Mouse (Mus musculus) embryonic fibroblast, embryonic 13.5 days (primary cell): ENCODE data around the gene Kdm7a.

Experiments
- CTCF ChIP-seq: IDR thresholded peaks from 2 replicates; pipeline ENCODE4 v1.5.1; 2011; ENCODE audit warnings: mild to moderate bottlenecking, control low read depth, low read length, moderate library complexity, borderline replicate concordance; ENCODE audit not compliant: insufficient read depth
- POLR2A ChIP-seq: IDR thresholded peaks from 2 replicates; pipeline ENCODE4 v1.6.1; 2011; ENCODE audit warnings: low read depth, mild to moderate bottlenecking, control low read depth, low read length, moderate library complexity

DNA sequence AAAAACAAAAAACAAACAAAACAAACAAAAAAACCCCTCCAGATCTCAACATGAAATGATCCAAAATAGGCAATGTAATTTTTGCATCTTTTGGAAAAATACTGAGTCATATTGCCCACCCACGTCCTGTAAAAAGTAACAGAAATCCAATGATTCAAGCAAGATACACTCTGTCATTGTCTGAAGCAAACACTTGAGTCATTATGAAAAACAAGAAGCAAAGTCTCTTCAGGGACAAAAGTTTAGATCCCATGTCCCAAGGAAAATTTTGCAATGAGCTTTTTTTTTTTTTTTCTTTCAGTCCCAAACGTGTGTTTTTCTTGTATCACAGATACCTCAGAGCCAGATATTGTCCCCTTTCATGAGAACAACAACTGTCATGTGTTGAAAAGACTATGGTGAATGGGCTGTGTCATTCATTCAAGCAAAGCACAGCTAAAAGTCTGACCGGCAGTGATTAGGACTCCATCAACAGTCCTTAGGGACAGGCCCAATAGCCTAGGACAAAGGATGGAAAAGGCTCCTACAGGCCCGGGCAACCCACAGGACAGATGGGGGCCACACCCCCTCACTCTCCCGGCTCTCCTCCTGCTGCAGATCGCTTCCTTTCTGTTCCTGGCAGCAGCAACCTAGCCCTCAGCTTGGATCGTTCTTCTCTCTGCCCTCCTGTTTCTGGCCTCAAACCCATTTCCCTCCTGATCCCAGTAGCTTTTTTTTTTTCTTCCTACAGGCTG is 19.5 kb upstream of the Kdm7a start:
- TF ChIP-seq CTCF (no peak), POLR2A (no peak)
